Mouse (Mus musculus): ENCODE results near the gene Dcaf11. TPM values are rescaled to one million over a fixed set of nuclear protein-coding genes. Genes with fewer than 3 reads are reported as not detected.

Dcaf11 gene
- polyA plus RNA-seq, 1 experiment from 2014 or later = 109 TPM

DNA sequence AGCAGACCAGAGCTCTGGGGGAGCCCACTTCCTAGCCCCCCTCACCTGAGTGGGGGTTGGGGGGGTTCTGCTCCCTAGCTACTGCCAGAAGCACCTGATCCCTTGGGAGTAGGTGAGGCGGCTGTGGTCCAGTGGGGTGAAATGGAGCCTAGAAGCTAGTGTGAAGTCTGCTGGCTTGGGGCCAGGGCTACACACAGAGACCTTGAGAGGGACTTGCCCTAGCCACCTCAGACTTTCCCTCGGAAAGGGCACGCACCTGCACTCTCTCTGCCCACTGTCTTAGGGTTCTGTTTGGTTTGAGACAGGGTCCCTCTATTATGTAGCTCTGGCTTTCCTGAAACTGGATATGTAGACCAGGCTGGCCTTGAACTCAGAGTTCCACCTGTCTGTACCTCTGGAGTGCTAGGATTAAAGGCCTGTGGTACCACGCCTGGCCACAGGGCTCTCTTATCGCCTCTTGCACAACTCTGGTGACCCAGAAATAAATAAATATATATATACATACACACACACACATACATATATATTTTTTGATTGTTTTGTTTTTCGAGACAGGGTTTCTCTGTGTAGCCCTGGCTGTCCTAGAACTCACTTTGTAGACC lies 19.0 kb downstream of the Dcaf11 start:
- WGBS = 23% methylated on average over 6 of the region's 6 CpGs
- DNase-seq (ENCODE audit: low spot score) (peak; percentile 46), ATAC-seq (replicated peaks; ENCODE audit: low FRiP score, low read depth) (peak; percentile 9)

DNA sequence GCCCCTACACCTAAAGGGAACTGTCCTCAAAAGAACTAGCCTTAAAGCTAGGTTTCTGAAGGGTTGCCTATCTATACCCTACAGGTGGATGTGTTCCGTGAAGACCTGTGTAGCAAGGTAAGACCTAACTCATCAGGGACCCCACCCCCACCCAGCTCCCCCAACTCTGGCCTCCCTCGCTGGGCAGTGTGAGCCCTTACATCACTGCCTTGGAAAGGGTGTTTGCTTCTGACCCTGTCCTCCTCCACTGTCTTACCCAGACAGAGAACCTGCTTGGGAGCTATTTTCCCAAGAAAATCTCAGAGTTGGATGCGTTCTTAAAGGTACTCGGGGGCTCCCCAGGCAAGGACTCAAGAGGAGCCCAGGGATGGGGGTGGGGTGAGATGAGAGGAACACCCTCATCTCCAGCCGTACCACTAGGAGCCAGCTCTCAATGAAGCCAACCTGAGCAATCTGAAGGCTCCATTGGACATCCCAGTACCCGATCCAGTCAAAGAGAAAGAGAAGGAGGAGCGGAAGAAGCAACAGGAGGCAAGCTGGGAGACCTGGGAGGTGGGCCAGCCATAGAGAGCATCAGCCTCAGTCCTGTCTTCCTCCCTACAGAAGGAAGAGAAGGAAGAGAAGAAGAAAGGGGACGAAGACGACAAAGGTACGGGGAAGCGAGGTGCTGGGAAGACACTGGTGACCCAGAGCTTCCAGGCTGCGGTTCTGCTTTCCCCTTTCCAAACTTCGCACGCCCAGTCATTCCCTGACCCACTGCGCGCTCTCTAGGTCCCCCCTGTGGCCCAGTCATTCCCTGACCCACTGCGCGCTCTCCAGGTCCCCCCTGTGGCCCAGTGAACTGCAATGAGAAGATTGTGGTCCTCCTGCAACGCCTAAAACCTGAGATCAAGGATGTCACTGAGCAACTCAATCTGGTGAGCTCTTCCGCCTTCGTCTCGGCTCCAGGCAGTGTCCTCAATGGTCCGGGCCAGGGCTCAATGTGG lies 20.0 kb downstream of the Dcaf11 start:
- Histone ChIP-seq H3K9me3 (replicated peaks; ENCODE audit: low read length) (no peaks in the 10 kb centered on the region), H3K27me3 (ENCODE audit: insufficient read depth, low read length) (no peaks in the 10 kb centered on the region), H3K9ac (ENCODE audit: low read depth, low read length) (no peak overlapping the region), H3K27ac (no peak overlapping the region), H3K4me3 (replicated peaks; ENCODE audit: low read depth, low read length) (no peak overlapping the region), H3K4me2 (ENCODE audit: low read length) (no peak overlapping the region), H3K4me1 (replicated peaks; ENCODE audit: insufficient read depth, low read length) (peaks cover 11% of the 10 kb centered on the region), H3K36me3 (ENCODE audit: insufficient read depth, low read length) (peaks cover 11% of the 10 kb centered on the region)
- DNase-seq (ENCODE audit: low spot score) (no peak), ATAC-seq (replicated peaks; ENCODE audit: low FRiP score, low read depth) (no peak)
- peak; percentile 15; the same call in 1 of the 2 replicates for TF ChIP-seq CTCF (IDR thresholded peaks at IDR 0.05; ENCODE audit: low read depth)
- 91% methylated on average over 23 of the region's 23 CpGs for WGBS

More for the DNA sequence above, 19.0 kb downstream of the Dcaf11 start:
- peak overlapping the region; percentile 85 for H3K4me2 ChIP-seq (ENCODE audit: low read length)
- H3K9me3 ChIP-seq (replicated peaks; ENCODE audit: low read length) = no peaks in the 10 kb centered on the region
- peaks cover 11% of the 10 kb centered on the region for H3K36me3 ChIP-seq (ENCODE audit: insufficient read depth, low read length)
- peak overlapping the region; percentile 88 for H3K27ac ChIP-seq
- H3K4me3 ChIP-seq (replicated peaks; ENCODE audit: low read depth, low read length) = peak overlapping the region; percentile 86
- no peak for TF ChIP-seq CTCF (IDR thresholded peaks at IDR 0.05; ENCODE audit: low read depth)
- peaks cover 11% of the 10 kb centered on the region for H3K4me1 ChIP-seq (replicated peaks; ENCODE audit: insufficient read depth, low read length)
- no peaks in the 10 kb centered on the region for H3K27me3 ChIP-seq (ENCODE audit: insufficient read depth, low read length)
- peak overlapping the region; percentile 85 for H3K9ac ChIP-seq (ENCODE audit: low read depth, low read length)

DNA sequence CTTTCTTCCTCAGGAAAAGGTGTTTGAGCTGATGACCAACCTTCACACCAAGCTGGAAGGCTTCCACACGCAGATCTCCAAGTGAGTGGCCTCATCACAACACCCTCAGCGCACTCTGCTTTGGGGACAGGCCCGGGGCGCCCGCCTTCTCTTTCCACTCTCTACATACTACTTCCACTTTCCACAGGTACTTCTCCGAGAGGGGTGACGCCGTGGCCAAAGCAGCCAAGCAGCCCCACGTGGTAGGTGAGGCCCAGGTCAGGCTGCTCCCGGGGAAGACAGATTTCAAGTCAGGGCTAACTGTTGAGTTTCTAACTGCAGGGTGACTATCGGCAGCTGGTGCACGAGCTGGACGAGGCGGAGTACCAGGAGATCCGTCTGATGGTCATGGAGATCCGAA lies 20.9 kb downstream of the Dcaf11 start:
- Histone ChIP-seq H3K36me3 (ENCODE audit: insufficient read depth, low read length) (peaks cover 11% of the 10 kb centered on the region), H3K9me3 (replicated peaks; ENCODE audit: low read length) (no peaks in the 10 kb centered on the region), H3K4me1 (replicated peaks; ENCODE audit: insufficient read depth, low read length) (peaks cover 6% of the 10 kb centered on the region), H3K9ac (ENCODE audit: low read depth, low read length) (no peak overlapping the region), H3K4me3 (replicated peaks; ENCODE audit: low read depth, low read length) (no peak overlapping the region), H3K27me3 (ENCODE audit: insufficient read depth, low read length) (no peaks in the 10 kb centered on the region), H3K4me2 (ENCODE audit: low read length) (no peak overlapping the region), H3K27ac (no peak overlapping the region)
- no peak for ATAC-seq (replicated peaks; ENCODE audit: low FRiP score, low read depth)
- DNase-seq (ENCODE audit: low spot score) = no peak
- no peak for TF ChIP-seq CTCF (IDR thresholded peaks at IDR 0.05; ENCODE audit: low read depth)
- WGBS = 91% methylated on average over 16 of the region's 16 CpGs

DNA sequence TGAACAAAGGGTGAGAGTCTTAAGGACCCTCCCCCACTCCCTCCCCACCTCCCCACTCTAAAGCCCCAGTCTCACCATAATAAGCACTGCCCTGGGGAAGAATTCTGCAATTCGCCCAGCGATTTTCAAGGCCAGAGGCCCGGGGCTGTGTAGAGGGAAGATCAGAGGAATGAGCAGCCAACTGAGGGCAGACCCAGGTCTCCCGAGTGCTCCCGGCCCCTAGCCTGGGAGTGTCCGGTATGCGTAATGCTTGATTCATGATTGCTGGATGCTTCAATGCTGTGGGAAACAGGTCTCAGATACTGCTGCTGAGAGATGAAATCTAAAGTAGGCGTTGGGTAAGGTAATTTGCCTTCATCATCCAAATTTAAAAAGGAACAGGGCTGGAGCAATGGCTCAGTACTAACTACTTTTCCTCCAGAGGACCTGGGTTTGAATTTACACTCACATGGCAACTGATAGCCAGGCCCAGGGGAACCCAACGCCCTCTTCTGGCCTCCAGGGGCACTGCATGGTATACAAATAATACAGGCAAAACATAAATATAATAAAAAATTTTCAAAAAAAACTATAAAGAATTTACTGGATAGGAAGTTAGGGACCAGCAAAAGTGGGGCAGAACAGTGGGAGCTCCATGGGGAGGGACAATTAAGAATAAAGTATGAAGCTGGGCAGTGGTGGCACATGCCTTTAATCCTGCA lies 22.3 kb downstream of the Dcaf11 start:
- peak; percentile 48 for TF ChIP-seq CTCF (IDR thresholded peaks at IDR 0.05; ENCODE audit: low read depth)
- no peak for ATAC-seq (replicated peaks; ENCODE audit: low FRiP score, low read depth)
- no peak overlapping the region for H3K9ac ChIP-seq (ENCODE audit: low read depth, low read length)
- H3K36me3 ChIP-seq (ENCODE audit: insufficient read depth, low read length) = peaks cover 13% of the 10 kb centered on the region
- no peaks in the 10 kb centered on the region for H3K9me3 ChIP-seq (replicated peaks; ENCODE audit: low read length)
- no peaks in the 10 kb centered on the region for H3K27me3 ChIP-seq (ENCODE audit: insufficient read depth, low read length)
- no peak overlapping the region for H3K27ac ChIP-seq
- no peak overlapping the region for H3K4me2 ChIP-seq (ENCODE audit: low read length)
- H3K4me1 ChIP-seq (replicated peaks; ENCODE audit: insufficient read depth, low read length) = 0 out of 2 replicates have a peak, but pooled peaks cover 3% of the 10 kb centered on the region
- DNase-seq (ENCODE audit: low spot score) = no peak
- H3K4me3 ChIP-seq (replicated peaks; ENCODE audit: low read depth, low read length) = no peak overlapping the region
- WGBS = 69% methylated on average over 9 of the region's 9 CpGs

DNA sequence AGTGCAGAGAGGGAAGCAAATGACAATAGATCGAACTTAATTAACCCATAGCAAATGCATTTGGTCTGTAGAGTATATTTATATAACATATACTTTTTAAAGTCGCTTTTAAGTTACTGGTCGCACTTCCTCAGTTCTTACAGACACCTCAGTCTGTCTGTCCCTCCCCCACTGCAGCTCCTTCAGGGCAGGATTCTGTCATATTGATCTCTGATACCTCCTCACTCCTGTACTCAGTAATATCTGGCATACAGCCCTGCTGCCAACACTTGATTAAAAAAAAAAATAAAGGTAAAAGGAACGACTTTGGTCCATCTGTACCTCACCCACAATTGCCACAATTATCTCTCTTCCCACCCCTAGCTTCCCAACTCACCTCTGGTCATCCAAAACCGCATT lies 24.5 kb downstream of the Dcaf11 start:
- Histone ChIP-seq H3K27ac (no peak overlapping the region), H3K4me2 (ENCODE audit: low read length) (peak overlapping the region; percentile 91), H3K4me1 (replicated peaks; ENCODE audit: insufficient read depth, low read length) (no peaks in the 10 kb centered on the region), H3K4me3 (replicated peaks; ENCODE audit: low read depth, low read length) (peak overlapping the region; percentile 47), H3K27me3 (ENCODE audit: insufficient read depth, low read length) (no peaks in the 10 kb centered on the region), H3K36me3 (ENCODE audit: insufficient read depth, low read length) (peaks cover 18% of the 10 kb centered on the region), H3K9me3 (replicated peaks; ENCODE audit: low read length) (no peaks in the 10 kb centered on the region), H3K9ac (ENCODE audit: low read depth, low read length) (peak overlapping the region; percentile 61; the same call in 1 of the 2 replicates)
- no peak for DNase-seq (ENCODE audit: low spot score)
- 47% methylated on average over 5 of the region's 5 CpGs for WGBS
- no peak for ATAC-seq (replicated peaks; ENCODE audit: low FRiP score, low read depth)
- no peak for TF ChIP-seq CTCF (IDR thresholded peaks at IDR 0.05; ENCODE audit: low read depth)
